Mouse (Mus musculus): ENCODE measurements around the gene Kif26a. TPM values are rescaled to one million over a fixed set of nuclear protein-coding genes. Genes with fewer than 3 reads are reported as not detected.

Gene Kif26a
- polyA plus RNA-seq, 1 experiment, result 1.9 TPM

- H3K4me1 ChIP-seq (ENCODE audit: control insufficient read depth, insufficient read depth, insufficient read length, low read length), result peaks cover 24% of the 10 kb centered on the region
- H3K27ac ChIP-seq (replicated peaks; ENCODE audit: low read depth, low read length), result peak overlapping the region; percentile 51
Observed at GRCm38 (mm10) chr12:112169240-112169639, 23.2 kb downstream of the Kif26a start.

GRCm38 (mm10) chr12:112170671-112171574 is 24.9 kb downstream of the Kif26a start:
- Histone ChIP-seq H3K4me1 (ENCODE audit: control insufficient read depth, insufficient read depth, insufficient read length, low read length) (peaks cover 20% of the 10 kb centered on the region), H3K27ac (replicated peaks; ENCODE audit: low read depth, low read length) (no peak overlapping the region), H3K4me3 (ENCODE audit: insufficient read depth, low read depth, low read length) (no peak overlapping the region)

More at GRCm38 (mm10) chr12:112169240-112169639, 23.2 kb downstream of the Kif26a start:
- H3K4me3 ChIP-seq (ENCODE audit: insufficient read depth, low read depth, low read length), result no peak overlapping the region

DNA sequence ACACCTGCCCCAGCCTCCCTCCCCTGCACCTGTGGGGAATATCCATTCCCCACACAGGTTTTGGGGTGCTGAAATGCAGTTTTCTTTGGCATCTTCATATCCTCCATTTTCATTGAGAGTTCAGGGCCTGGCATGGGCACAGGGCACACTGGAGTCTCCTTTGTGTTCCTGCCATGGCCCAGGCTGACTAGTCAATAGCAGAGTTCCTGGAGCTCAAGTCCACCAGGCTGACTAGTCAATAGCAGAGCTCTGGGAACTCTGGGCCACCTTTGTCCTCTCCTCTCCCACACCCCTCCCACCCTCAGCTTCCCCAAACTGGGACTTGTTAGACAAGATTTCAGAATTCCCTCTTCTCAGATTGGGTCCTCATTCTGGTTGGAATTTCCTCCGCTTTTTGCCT is 25.6 kb downstream of the Kif26a start:
- H3K27ac ChIP-seq (replicated peaks; ENCODE audit: low read depth, low read length), result no peak overlapping the region
- no peak overlapping the region for H3K4me3 ChIP-seq (ENCODE audit: insufficient read depth, low read depth, low read length)
- H3K4me1 ChIP-seq (ENCODE audit: control insufficient read depth, insufficient read depth, insufficient read length, low read length), result peaks cover 17% of the 10 kb centered on the region

DNA sequence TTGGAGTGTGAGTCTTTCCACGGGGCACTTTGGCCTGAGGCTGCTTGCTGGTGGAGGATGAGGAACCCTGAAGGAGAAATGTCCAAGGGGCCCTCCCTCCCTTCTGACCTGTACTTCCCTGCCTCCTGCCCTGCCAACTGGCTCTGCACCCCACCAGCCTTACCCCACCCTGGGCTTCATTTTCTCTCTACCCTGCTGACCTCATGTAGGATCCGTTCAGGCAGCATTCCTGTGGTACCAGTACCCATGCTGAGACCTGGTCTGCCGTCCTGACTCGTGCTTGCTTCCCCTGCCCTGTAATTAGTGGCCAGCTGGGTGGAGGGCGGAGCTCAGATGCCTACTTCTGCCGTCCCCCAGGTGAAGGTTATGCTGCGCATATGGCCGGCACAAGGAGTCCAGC is 26.2 kb downstream of the Kif26a start:
- no peak overlapping the region for H3K27ac ChIP-seq (replicated peaks; ENCODE audit: low read depth, low read length)
- peaks cover 14% of the 10 kb centered on the region for H3K4me1 ChIP-seq (ENCODE audit: control insufficient read depth, insufficient read depth, insufficient read length, low read length)
- no peak overlapping the region for H3K4me3 ChIP-seq (ENCODE audit: insufficient read depth, low read depth, low read length)

DNA sequence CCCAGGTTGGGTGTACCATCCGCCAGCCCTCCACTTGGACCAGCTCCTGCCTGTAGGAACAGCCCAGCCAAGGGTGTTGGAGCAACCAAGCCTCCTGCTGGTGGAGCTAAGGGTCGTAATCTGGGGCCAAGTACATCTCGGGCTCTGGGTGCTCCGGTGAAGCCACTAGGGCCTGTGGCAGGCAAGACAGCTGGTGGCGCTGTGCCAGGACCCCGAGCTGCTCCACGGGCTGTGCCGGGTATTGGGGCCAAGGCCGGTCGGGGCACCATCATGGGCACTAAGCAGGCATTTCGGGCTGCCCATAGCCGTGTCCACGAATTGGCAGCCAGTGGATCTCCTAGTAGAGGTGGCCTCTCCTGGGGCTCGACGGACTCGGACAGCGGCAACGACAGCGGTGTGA is 31.7 kb downstream of the Kif26a start:
- Histone ChIP-seq H3K4me3 (ENCODE audit: insufficient read depth, low read depth, low read length) (no peak overlapping the region), H3K4me1 (ENCODE audit: control insufficient read depth, insufficient read depth, insufficient read length, low read length) (peaks cover 25% of the 10 kb centered on the region), H3K27ac (replicated peaks; ENCODE audit: low read depth, low read length) (no peak overlapping the region)

DNA sequence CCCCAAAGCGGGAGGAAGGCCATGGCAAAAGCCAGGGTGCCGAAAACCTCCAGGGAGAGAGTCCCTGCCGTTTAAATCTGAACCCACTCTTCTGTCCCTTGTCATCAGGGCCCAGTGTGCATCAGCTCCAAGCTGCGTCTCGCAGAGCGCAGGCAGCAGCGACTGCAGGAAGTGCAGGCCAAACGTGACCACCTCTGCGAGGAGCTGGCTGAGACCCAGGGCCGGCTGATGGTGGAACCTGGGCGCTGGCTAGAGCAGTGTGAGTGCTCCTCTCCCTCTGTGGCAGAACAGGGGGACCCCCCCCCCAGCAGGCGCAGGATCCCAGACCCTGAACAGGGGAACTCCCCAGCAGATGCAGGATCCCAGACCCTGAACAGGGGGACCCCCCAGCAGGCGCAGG is 33.7 kb downstream of the Kif26a start:
- Histone ChIP-seq H3K4me1 (ENCODE audit: control insufficient read depth, insufficient read depth, insufficient read length, low read length) (peaks cover 42% of the 10 kb centered on the region), H3K4me3 (ENCODE audit: insufficient read depth, low read depth, low read length) (no peak overlapping the region), H3K27ac (replicated peaks; ENCODE audit: low read depth, low read length) (no peak overlapping the region)

GRCm38 (mm10) chr12:112181921-112182608 is 36.1 kb downstream of the Kif26a start:
- H3K4me3 ChIP-seq (ENCODE audit: insufficient read depth, low read depth, low read length), result no peak overlapping the region
- peaks cover 48% of the 10 kb centered on the region for H3K4me1 ChIP-seq (ENCODE audit: control insufficient read depth, insufficient read depth, insufficient read length, low read length)
- peak overlapping the region; percentile 55; the same call in 1 of the 2 replicates for H3K27ac ChIP-seq (replicated peaks; ENCODE audit: low read depth, low read length)

- Histone ChIP-seq H3K4me1 (ENCODE audit: control insufficient read depth, insufficient read depth, insufficient read length, low read length) (peaks cover 48% of the 10 kb centered on the region), H3K4me3 (ENCODE audit: insufficient read depth, low read depth, low read length) (no peak overlapping the region), H3K27ac (replicated peaks; ENCODE audit: low read depth, low read length) (no peak overlapping the region; the same call in 1 of the 2 replicates)
Observed at GRCm38 (mm10) chr12:112182609-112182955, 36.6 kb downstream of the Kif26a start.

- peak overlapping the region; percentile 90 for H3K27ac ChIP-seq (replicated peaks; ENCODE audit: low read depth, low read length)
- H3K4me3 ChIP-seq (ENCODE audit: insufficient read depth, low read depth, low read length), result no peak overlapping the region
- peaks cover 47% of the 10 kb centered on the region for H3K4me1 ChIP-seq (ENCODE audit: control insufficient read depth, insufficient read depth, insufficient read length, low read length)
Observed at GRCm38 (mm10) chr12:112183675-112184074, 37.7 kb downstream of the Kif26a start.

DNA sequence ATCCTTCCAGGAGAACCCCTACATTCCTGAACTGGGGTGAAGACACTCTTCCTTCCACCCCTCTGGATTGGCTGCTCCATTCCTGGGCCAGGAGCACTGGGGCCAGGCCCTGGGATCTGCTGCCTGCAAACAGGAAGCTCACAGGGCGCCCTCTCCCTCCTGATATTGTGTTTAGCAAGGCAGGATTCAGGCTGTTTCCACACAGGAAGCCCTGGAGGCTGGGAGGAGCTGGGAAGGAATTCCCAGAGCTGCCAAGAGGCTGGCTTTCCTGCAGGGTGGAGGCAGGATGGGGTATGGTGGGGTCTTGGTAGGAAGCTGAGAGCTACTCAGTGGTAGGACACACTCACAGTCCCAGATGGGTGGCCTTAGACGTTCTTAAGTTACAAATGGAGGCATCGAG is 38.4 kb downstream of the Kif26a start:
- Histone ChIP-seq H3K4me3 (ENCODE audit: insufficient read depth, low read depth, low read length) (peak overlapping the region; percentile 9; the same call in 1 of the 2 replicates), H3K4me1 (ENCODE audit: control insufficient read depth, insufficient read depth, insufficient read length, low read length) (peaks cover 41% of the 10 kb centered on the region), H3K27ac (replicated peaks; ENCODE audit: low read depth, low read length) (peak overlapping the region; percentile 95)

DNA sequence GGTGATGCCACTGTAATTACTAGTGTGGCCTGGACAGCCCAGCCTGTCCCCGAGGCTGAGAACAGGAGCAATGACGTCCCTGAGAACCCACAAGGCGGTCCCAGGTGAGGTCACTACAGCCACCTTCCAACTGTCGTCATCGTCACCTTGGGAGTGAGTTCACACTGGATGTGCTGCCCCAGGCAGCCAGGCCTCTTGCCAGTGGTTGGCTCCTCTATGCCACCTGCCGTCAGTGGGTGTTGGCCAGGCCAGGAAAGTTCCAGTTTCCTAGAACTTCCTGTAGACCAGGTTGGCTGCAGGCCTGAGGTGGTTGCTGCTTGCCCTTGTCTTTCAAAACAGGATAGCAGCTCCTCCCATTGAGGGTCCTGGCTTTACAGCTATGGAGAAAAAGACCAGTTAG is 40.9 kb downstream of the Kif26a start:
- Histone ChIP-seq H3K4me1 (ENCODE audit: control insufficient read depth, insufficient read depth, insufficient read length, low read length) (peaks cover 29% of the 10 kb centered on the region), H3K4me3 (ENCODE audit: insufficient read depth, low read depth, low read length) (no peak overlapping the region), H3K27ac (replicated peaks; ENCODE audit: low read depth, low read length) (no peak overlapping the region; the same call in 1 of the 2 replicates)

GRCm38 (mm10) chr12:112191753-112192152 is 45.7 kb downstream of the Kif26a start:
- no peak overlapping the region for H3K27ac ChIP-seq (replicated peaks; ENCODE audit: low read depth, low read length)
- H3K4me3 ChIP-seq (ENCODE audit: insufficient read depth, low read depth, low read length), result no peak overlapping the region
- no peaks in the 10 kb centered on the region; the same call in 1 of the 2 replicates for H3K4me1 ChIP-seq (ENCODE audit: control insufficient read depth, insufficient read depth, insufficient read length, low read length)

DNA sequence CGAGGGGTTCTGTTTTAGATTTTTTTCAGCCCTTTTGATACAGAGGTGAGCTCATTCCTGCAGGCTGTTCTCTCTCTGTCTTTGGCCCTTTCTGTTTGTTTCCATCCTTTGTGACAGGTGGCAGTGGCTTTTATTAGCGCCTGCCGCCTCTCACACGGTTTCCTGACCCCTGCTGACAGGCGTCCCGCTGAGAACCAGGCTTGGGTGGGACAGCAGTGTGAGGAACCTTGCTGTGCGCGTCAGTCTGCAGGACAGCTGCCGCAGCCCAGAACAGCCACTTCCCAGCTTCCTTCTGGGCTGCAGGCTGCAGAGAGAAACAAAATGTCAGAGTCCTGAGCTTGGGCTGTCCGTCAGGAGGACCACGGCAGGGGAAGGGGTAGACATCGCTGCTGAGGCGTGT is 49.0 kb downstream of the Kif26a start:
- Histone ChIP-seq H3K4me1 (ENCODE audit: control insufficient read depth, insufficient read depth, insufficient read length, low read length) (peaks cover 6% of the 10 kb centered on the region), H3K4me3 (ENCODE audit: insufficient read depth, low read depth, low read length) (no peak overlapping the region), H3K27ac (replicated peaks; ENCODE audit: low read depth, low read length) (no peak overlapping the region)

GRCm38 (mm10) chr12:112196562-112196961 is 50.6 kb downstream of the Kif26a start:
- peaks cover 10% of the 10 kb centered on the region for H3K4me1 ChIP-seq (ENCODE audit: control insufficient read depth, insufficient read depth, insufficient read length, low read length)
- H3K27ac ChIP-seq (replicated peaks; ENCODE audit: low read depth, low read length), result no peak overlapping the region
- no peak overlapping the region for H3K4me3 ChIP-seq (ENCODE audit: insufficient read depth, low read depth, low read length)

GRCm38 (mm10) chr12:112199363-112199762 is 53.4 kb downstream of the Kif26a start:
- Histone ChIP-seq H3K27ac (replicated peaks; ENCODE audit: low read depth, low read length) (no peak overlapping the region), H3K4me3 (ENCODE audit: insufficient read depth, low read depth, low read length) (no peak overlapping the region), H3K4me1 (ENCODE audit: control insufficient read depth, insufficient read depth, insufficient read length, low read length) (peaks cover 10% of the 10 kb centered on the region)

Measured in brown adipose tissue, adult 24 weeks (tissue).